Mouse (Mus musculus): ENCODE data around the gene Cfl1. TPM values are rescaled to one million over a fixed set of nuclear protein-coding genes. Genes with fewer than 3 reads are reported as not detected.
A peak's percentile ranks its signal among the peaks of the same experiment; 100 is the strongest.

Cfl1 gene
- polyA plus RNA-seq, 1 experiment from 2014 or later = 3,233 TPM

- Histone ChIP-seq H3K9ac (replicated peaks) (no peak overlapping the region), H3K9me3 (replicated peaks) (no peaks in the 10 kb centered on the region), H3K4me3 (replicated peaks) (no peak overlapping the region), H3K27ac (replicated peaks) (no peak overlapping the region), H3K36me3 (no peaks in the 10 kb centered on the region), H3K27me3 (replicated peaks) (no peaks in the 10 kb centered on the region), H3K4me1 (peaks cover 32% of the 10 kb centered on the region), H3K4me2 (no peak overlapping the region)
- WGBS = 91% methylated on average over 3 of the region's 3 CpGs
- ATAC-seq (ENCODE audit: low FRiP score) = no peak
Observed at GRCm38 (mm10) chr19:5513005-5513349, 22.7 kb downstream of the Cfl1 start.

DNA sequence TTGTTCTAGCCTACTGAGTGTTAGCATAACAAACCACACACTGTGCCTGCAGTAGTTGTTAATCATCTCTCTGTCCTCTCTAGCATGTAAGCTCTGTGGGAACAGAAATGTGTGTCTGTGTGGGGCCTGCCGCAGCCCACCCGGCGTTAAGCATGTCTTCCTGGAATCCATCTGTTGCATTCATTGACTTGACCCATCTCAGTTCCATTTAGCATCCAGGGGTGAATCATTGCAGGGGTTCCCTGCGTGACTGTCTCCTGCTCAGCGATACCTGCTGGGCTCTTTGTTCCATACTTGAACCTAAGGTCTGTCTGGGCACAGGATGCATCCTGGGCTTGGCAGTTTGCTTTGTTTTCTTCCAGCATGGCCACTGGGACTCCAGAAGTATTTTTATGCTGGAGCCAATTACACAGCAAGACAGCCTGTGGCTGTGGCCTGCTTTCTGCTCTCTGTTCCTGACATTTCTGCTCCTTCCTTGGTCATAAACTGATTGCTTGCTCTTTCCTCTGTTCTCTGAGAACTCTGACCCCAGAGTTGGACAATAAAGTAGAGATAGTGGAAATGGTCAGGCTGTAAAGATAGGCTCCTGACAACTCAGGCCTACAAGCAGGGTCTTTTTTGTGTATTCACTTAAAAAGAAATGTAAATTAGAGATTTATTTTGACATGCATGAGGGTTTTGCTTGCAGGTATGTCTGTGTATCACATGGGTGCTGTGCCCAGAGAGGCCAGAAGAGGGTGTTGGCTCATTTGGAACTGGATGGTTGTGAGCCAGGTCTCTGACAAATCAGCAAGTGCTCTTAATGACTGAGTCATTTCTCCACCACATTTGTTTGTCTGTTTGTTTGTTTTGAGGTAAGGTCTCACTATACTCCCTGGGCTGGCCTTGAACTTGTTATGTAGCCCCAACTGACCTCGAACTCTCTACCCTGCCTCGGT is 25.9 kb downstream of the Cfl1 start:
- no peaks in the 10 kb centered on the region for H3K27me3 ChIP-seq (replicated peaks)
- H3K4me1 ChIP-seq = peaks cover 10% of the 10 kb centered on the region
- no peak for ATAC-seq (ENCODE audit: low FRiP score)
- no peak overlapping the region for H3K4me2 ChIP-seq
- whole genome bisulfite sequencing = 82% methylated on average over 7 of the region's 7 CpGs
- H3K9ac ChIP-seq (replicated peaks) = no peak overlapping the region
- no peak overlapping the region for H3K4me3 ChIP-seq (replicated peaks)
- H3K9me3 ChIP-seq (replicated peaks) = no peaks in the 10 kb centered on the region
- no peak overlapping the region for H3K27ac ChIP-seq (replicated peaks)
- no peaks in the 10 kb centered on the region for H3K36me3 ChIP-seq

- Histone ChIP-seq H3K9ac (replicated peaks) (no peak overlapping the region), H3K9me3 (replicated peaks) (no peaks in the 10 kb centered on the region), H3K4me1 (peaks cover 7% of the 10 kb centered on the region; the same call in 1 of the 2 replicates), H3K4me3 (replicated peaks) (no peak overlapping the region), H3K27me3 (replicated peaks) (no peaks in the 10 kb centered on the region), H3K4me2 (no peak overlapping the region), H3K36me3 (no peaks in the 10 kb centered on the region), H3K27ac (replicated peaks) (no peak overlapping the region)
- 77% methylated on average over 8 of the region's 8 CpGs for WGBS
- no peak for ATAC-seq (ENCODE audit: low FRiP score)
Observed at GRCm38 (mm10) chr19:5516906-5517505, 26.8 kb downstream of the Cfl1 start.

DNA sequence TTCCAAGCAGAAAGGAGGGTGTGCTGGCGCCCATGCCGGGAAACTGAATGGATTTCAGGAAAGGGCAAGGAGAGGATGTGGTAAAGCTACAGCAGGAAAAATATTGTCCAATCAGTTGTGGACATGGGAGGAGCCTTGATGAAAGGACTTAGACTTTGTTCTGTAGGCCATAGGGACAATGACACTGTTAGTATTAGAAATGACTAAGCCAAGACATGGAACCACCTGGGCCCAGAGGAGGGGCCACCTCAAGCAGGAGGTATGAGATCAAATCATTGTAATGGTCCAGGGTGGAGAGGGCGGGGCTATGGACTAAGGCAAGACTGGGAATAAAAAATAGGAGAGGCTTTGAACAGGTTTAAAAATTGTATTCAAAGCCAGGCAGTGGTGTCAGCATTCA is 28.5 kb downstream of the Cfl1 start:
- Histone ChIP-seq H3K4me2 (no peak overlapping the region), H3K9ac (replicated peaks) (no peak overlapping the region), H3K4me3 (replicated peaks) (no peak overlapping the region), H3K36me3 (no peaks in the 10 kb centered on the region), H3K9me3 (replicated peaks) (no peaks in the 10 kb centered on the region), H3K27me3 (replicated peaks) (no peaks in the 10 kb centered on the region), H3K27ac (replicated peaks) (no peak overlapping the region), H3K4me1 (no peaks in the 10 kb centered on the region)
- WGBS = 88% methylated on average over 3 of the region's 3 CpGs
- ATAC-seq (ENCODE audit: low FRiP score) = no peak

DNA sequence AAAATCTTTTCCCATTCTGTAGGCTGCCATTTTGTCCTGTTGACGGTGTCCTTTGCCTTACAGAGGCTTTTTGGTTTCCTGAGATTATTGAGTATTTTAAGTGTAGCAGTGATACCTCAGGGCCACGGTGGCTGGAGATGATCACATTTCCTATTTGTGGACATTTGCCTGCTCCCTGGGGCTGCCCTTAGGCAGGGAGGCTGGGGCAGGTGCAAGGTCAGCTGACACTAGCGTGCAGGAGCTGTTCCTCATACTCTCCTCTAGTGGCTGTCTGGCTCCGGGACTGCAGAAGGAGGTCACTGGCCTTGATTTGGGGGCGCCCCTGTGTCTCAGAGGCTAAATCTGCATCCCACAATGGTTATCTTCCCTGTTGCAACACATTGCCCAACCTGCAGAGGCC is 34.9 kb downstream of the Cfl1 start:
- Histone ChIP-seq H3K36me3 (no peaks in the 10 kb centered on the region), H3K4me2 (no peak overlapping the region), H3K27me3 (replicated peaks) (no peaks in the 10 kb centered on the region), H3K9ac (replicated peaks) (no peak overlapping the region), H3K9me3 (replicated peaks) (no peaks in the 10 kb centered on the region), H3K4me1 (peaks cover 13% of the 10 kb centered on the region), H3K27ac (replicated peaks) (no peak overlapping the region), H3K4me3 (replicated peaks) (no peak overlapping the region)
- ATAC-seq (ENCODE audit: low FRiP score) = no peak
- WGBS = 75% methylated on average over 5 of the region's 5 CpGs

DNA sequence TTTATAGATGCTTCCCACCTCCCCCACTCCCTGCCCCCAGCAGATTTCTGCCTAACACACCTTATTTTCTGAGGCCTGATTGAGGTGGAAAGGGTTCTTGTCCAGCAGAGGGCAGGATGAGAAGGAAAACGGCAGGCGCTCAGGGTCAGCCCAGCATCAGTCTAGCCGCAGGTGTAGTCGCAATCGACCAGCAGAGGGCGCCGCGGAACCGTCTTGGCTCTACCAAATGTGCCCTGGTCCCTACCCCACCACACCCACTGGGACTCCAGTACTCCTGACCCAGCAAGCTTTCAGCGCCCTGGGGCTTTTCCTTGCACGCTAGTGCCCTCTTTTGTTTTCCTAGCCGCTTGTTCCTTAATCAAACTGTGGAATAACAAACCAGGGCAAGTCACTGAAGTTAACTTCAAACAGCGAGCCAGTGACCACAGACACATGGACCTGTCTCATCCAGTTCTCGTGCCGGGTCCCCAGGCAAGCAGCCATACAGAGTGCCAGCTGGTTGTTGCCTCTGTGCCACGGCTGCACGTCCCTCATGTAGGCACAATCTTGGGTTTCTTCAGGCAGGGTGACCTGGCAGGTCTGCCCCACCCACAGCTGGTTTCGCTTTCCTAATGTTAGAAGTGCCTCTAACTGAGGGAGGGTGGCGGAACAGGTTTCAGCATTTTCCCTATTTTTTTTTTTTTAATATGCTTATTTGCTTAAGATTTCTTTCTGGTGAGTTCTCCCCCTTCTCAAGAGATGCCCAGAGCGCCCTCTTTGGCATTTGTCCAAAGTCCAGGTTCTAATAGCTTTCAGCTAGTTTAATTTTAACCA is 39.3 kb downstream of the Cfl1 start:
- Histone ChIP-seq H3K4me3 (replicated peaks) (0 out of 2 replicates have a peak overlapping the region, but pooled peaks have one; percentile 2), H3K27ac (replicated peaks) (no peak overlapping the region), H3K9ac (replicated peaks) (no peak overlapping the region), H3K36me3 (no peaks in the 10 kb centered on the region), H3K27me3 (replicated peaks) (peaks cover 8% of the 10 kb centered on the region; the same call in 1 of the 2 replicates), H3K4me2 (peak overlapping the region; percentile 48), H3K4me1 (peaks cover 15% of the 10 kb centered on the region), H3K9me3 (replicated peaks) (no peaks in the 10 kb centered on the region)
- peak; percentile 84; the same call in 1 of the 2 replicates for ATAC-seq (ENCODE audit: low FRiP score)
- WGBS = 13% methylated on average over 20 of the region's 20 CpGs

DNA sequence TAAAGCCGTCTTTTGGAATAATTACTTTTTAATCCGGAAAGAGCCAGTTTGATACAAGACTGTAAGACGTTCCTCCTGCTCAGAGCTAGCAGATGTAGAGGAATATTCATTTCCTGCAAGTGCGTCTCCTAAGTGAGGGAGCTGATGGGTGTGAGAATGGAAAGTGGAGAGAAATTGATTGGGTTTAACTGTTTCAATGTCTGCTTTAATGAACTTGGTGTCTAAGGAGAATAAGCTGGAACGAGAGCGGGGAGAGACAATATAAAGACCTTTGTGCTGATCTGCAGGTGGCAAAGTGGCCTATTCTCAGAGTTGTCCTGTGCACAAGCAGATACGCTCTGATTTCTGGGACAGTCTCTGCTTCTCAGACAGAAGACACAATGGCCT is 39.9 kb downstream of the Cfl1 start:
- H3K4me3 ChIP-seq (replicated peaks) = no peak overlapping the region
- H3K36me3 ChIP-seq = no peaks in the 10 kb centered on the region
- no peaks in the 10 kb centered on the region for H3K9me3 ChIP-seq (replicated peaks)
- no peak overlapping the region for H3K9ac ChIP-seq (replicated peaks)
- 23% methylated on average over 7 of the region's 7 CpGs for WGBS
- H3K4me1 ChIP-seq = peaks cover 15% of the 10 kb centered on the region
- peaks cover 8% of the 10 kb centered on the region; the same call in 1 of the 2 replicates for H3K27me3 ChIP-seq (replicated peaks)
- H3K27ac ChIP-seq (replicated peaks) = no peak overlapping the region
- H3K4me2 ChIP-seq = peak overlapping the region; percentile 48; the same call in 1 of the 2 replicates
- no peak for ATAC-seq (ENCODE audit: low FRiP score)

DNA sequence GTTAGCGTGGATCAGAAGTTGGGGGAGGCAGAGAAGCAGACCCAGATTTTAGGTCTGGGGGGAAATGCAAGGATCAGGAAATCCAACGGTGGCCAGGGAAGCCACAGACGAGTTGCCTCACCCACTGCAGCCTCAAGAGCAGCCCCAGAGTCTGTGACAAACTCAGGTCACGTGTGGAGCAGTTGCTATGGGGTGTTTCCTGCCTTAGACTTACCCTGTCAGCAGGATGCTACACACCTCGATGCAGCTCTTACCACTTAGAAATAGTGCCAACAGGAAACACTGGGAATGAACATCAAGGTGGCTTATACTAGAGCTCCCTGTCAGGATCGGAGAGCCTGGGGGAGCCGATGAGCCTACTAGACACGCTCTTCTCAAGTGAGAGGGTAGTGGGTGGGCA is 42.3 kb downstream of the Cfl1 start:
- Histone ChIP-seq H3K27ac (replicated peaks) (no peak overlapping the region), H3K4me3 (replicated peaks) (no peak overlapping the region), H3K36me3 (no peaks in the 10 kb centered on the region), H3K4me1 (peaks cover 15% of the 10 kb centered on the region), H3K9me3 (replicated peaks) (no peaks in the 10 kb centered on the region), H3K4me2 (no peak overlapping the region), H3K27me3 (replicated peaks) (peaks cover 8% of the 10 kb centered on the region; the same call in 1 of the 2 replicates), H3K9ac (replicated peaks) (no peak overlapping the region)
- ATAC-seq (ENCODE audit: low FRiP score) = no peak
- WGBS = 76% methylated on average over 8 of the region's 8 CpGs

GRCm38 (mm10) chr19:5538786-5539185 is 48.5 kb downstream of the Cfl1 start:
- H3K9ac ChIP-seq (replicated peaks) = no peak overlapping the region
- no peaks in the 10 kb centered on the region for H3K27me3 ChIP-seq (replicated peaks)
- H3K36me3 ChIP-seq = no peaks in the 10 kb centered on the region
- no peak for ATAC-seq (ENCODE audit: low FRiP score)
- WGBS = 81% methylated on average over 8 of the region's 8 CpGs
- no peak overlapping the region for H3K4me3 ChIP-seq (replicated peaks)
- H3K4me1 ChIP-seq = no peaks in the 10 kb centered on the region
- no peaks in the 10 kb centered on the region for H3K9me3 ChIP-seq (replicated peaks)
- no peak overlapping the region for H3K4me2 ChIP-seq
- no peak overlapping the region for H3K27ac ChIP-seq (replicated peaks)

DNA sequence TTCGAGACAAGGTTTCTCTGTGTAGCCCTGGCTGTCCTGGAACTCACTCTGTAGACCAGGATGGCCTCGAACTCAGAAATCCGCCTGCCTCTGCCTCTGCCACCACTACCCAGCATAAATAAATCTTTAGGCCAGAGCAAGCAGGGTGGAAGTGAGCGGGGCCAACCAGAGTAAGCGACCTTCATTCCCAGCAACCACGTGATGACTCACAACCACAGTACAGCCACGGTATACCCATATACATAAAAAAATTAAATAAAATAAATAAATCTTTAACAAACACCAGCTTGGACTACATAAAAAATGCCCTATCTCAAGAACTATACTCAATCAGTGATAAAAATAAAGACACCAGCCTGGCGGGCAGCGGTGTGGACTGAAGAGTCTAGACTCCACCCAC is 53.1 kb downstream of the Cfl1 start:
- WGBS = 91% methylated on average over 9 of the region's 9 CpGs
- ATAC-seq (ENCODE audit: low FRiP score) = no peak

DNA sequence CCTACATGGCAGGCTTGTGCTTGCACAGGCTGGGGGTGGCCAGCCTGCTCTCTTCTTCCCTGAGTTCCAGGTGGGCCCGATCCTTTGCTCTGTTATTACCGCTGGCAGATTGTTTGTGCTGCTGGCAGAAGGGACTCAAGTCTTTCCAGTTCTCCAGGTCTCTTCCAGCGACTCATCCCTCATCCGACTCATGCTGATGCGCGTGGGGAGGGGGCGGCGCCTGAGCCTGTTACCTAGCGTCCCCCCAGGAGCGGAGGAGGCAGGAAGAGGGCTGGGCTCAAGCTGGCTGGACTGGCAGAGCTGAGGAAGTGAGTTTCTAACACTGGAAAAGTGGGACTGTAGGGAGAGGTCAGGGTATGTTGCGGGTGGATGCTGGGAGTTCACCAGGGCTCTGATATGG is 53.8 kb downstream of the Cfl1 start:
- H3K4me1 ChIP-seq = no peaks in the 10 kb centered on the region
- H3K9ac ChIP-seq (replicated peaks) = no peak overlapping the region
- no peak for ATAC-seq (ENCODE audit: low FRiP score)
- WGBS = 65% methylated on average over 11 of the region's 11 CpGs
- H3K9me3 ChIP-seq (replicated peaks) = no peaks in the 10 kb centered on the region
- no peaks in the 10 kb centered on the region for H3K27me3 ChIP-seq (replicated peaks)
- no peak overlapping the region for H3K27ac ChIP-seq (replicated peaks)
- no peaks in the 10 kb centered on the region for H3K36me3 ChIP-seq
- H3K4me3 ChIP-seq (replicated peaks) = no peak overlapping the region
- no peak overlapping the region for H3K4me2 ChIP-seq

More for the DNA sequence above, 53.1 kb downstream of the Cfl1 start:
- Histone ChIP-seq H3K4me2 (no peak overlapping the region), H3K4me1 (no peaks in the 10 kb centered on the region), H3K27ac (replicated peaks) (no peak overlapping the region), H3K27me3 (replicated peaks) (no peaks in the 10 kb centered on the region), H3K9ac (replicated peaks) (no peak overlapping the region), H3K36me3 (no peaks in the 10 kb centered on the region), H3K9me3 (replicated peaks) (no peaks in the 10 kb centered on the region), H3K4me3 (replicated peaks) (no peak overlapping the region)
